Mouse (Mus musculus) macrophage (primary cell): ENCODE results near the gene Wipf3. TPM values are rescaled to one million over a fixed set of nuclear protein-coding genes. Genes with fewer than 3 reads are reported as not detected.

Source experiments
- H3K27ac ChIP-seq: fragments of 350-480 bp; formaldehyde crosslinking; 2 replicates; pipeline ENCODE4 v1.9.0; 2021
- H3K36me3 ChIP-seq: fragments of 350-480 bp; formaldehyde crosslinking; 2 replicates; pipeline ENCODE4 v1.9.0; 2021; ENCODE audit errors: inconsistent target
- H3K4me3 ChIP-seq: fragments of 350-480 bp; formaldehyde crosslinking; 2 replicates; pipeline ENCODE4 v1.9.0; 2021; ENCODE audit errors: inconsistent target
- H3K79me2 ChIP-seq: fragments of 350-480 bp; formaldehyde crosslinking; 2 replicates; pipeline ENCODE4 v1.9.0; 2021; ENCODE audit errors: inconsistent target
- WGBS: methylation state at CpG from one replicate; pipeline ENCODE4 v1.1.7; 2026; ENCODE audit warnings: inconsistent platforms; ENCODE audit not compliant: missing documents; 5-methylcytosine and 5-hydroxymethylcytosine counted together
- polyA plus RNA-seq: library from polyadenylated mRNA; stranded (reverse); fragments of 250-400 nt; gene quantifications from 3 replicates; pipeline ENCODE4 v1.2.4, GENCODE M21; 2018; ENCODE audit warnings: inconsistent platforms

Gene Wipf3
- polyA plus RNA-seq, 1 experiment from 2014 or later: not detected

GRCm38 (mm10) chr6:54478646-54479324, 49.4 kb downstream of the Wipf3 start:
- WGBS: 89% methylated on average over 5 of the region's 5 CpGs
- H3K4me3 ChIP-seq: no peak overlapping the region

GRCm38 (mm10) chr6:54481390-54482112, 52.1 kb downstream of the Wipf3 start:
- Histone ChIP-seq H3K27ac (no peak overlapping the region), H3K79me2 (no peaks in the 10 kb centered on the region), H3K36me3 (no peaks in the 10 kb centered on the region), H3K4me3 (no peak overlapping the region)
- 91% methylated on average over 15 of the region's 15 CpGs for WGBS

More at GRCm38 (mm10) chr6:54478646-54479324, 49.4 kb downstream of the Wipf3 start:
- Histone ChIP-seq H3K27ac (no peak overlapping the region), H3K79me2 (no peaks in the 10 kb centered on the region), H3K36me3 (no peaks in the 10 kb centered on the region)

- H3K4me3 ChIP-seq: no peak overlapping the region
- WGBS: 63% methylated on average over 11 of the region's 12 CpGs
Measured at GRCm38 (mm10) chr6:54485000-54485399, 55.6 kb downstream of the Wipf3 start.

DNA sequence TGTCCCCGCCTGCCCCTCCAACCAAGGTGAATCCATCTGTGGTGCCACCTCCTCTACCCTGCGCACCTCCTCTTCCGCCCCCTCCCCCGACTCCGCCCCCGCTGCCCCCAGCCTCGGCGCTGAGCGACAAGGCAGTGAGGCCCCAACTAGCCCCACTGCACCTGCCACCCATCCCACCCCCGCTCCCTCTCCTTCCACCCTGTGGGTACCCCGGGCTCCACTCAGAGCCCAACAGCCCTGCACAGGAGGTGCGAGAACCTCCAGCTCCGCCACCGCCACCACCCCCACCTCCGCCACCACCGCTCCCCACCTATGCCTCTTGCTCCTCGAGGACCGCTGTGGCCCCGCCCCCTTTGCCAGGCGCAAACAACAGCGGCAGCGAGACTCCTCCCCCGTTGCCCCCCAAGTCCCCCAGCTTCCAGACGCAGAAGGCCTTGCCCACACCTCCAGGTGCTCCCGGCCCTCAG, 56.1 kb downstream of the Wipf3 start:
- 9% methylated on average over 15 of the region's 25 CpGs for WGBS
- no peaks in the 10 kb centered on the region for H3K79me2 ChIP-seq
- no peak overlapping the region for H3K4me3 ChIP-seq
- no peaks in the 10 kb centered on the region for H3K36me3 ChIP-seq
- H3K27ac ChIP-seq: no peak overlapping the region

More at GRCm38 (mm10) chr6:54485000-54485399, 55.6 kb downstream of the Wipf3 start:
- H3K27ac ChIP-seq: no peak overlapping the region
- no peaks in the 10 kb centered on the region for H3K36me3 ChIP-seq
- H3K79me2 ChIP-seq: no peaks in the 10 kb centered on the region

DNA sequence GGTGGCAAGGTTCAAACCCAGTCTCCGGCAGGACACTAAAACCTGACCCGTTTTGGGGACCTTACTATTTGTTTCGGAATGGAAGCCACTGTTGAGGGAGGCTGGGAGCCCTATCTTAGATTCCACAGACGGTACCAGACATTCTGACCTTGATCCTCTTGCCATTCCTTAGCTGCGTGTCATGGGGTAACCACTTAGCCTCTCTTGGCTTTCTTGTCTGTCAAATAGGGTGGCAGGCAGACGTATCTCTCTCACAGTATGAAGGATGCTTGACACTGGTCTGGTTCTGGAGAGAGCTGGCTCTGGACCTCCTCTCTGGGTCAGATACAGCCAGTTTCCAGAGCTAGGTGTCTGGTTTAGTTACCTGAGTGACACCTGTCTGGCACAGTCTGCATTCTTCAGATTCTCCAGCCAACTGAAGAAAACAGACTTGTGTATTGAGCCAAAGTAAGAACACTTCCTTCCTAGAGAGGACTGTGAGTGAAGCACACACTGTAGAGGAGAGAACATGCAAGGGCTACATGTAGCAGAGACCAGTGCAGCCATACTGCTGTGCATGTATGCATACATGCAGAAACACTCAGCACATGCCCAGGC, 56.7 kb downstream of the Wipf3 start:
- no peak overlapping the region for H3K27ac ChIP-seq
- 64% methylated on average over 6 of the region's 6 CpGs for WGBS
- no peaks in the 10 kb centered on the region for H3K79me2 ChIP-seq
- no peaks in the 10 kb centered on the region for H3K36me3 ChIP-seq
- no peak overlapping the region for H3K4me3 ChIP-seq

DNA sequence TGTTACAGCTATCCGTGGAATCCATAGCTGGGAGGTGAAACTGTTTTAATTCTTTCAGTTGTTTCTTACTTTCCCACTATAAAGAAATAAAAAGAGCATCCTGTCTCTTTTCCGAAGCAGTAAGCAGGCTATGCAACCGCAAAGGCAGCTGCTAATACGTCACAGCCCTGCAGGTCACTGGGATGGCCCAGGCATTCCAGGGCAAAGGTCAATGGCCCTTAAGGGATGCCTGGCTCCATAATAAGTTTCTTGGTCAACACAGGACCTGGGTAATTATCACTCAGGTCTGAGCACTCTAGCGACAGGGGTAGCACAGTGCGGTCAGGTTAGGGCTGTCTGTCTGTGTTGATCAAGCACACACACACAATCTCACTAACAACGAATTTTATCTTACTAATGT, 61.7 kb downstream of the Wipf3 start:
- no peaks in the 10 kb centered on the region for H3K36me3 ChIP-seq
- no peak overlapping the region for H3K27ac ChIP-seq
- 77% methylated on average over 7 of the region's 7 CpGs for WGBS
- no peaks in the 10 kb centered on the region for H3K79me2 ChIP-seq
- H3K4me3 ChIP-seq: no peak overlapping the region

DNA sequence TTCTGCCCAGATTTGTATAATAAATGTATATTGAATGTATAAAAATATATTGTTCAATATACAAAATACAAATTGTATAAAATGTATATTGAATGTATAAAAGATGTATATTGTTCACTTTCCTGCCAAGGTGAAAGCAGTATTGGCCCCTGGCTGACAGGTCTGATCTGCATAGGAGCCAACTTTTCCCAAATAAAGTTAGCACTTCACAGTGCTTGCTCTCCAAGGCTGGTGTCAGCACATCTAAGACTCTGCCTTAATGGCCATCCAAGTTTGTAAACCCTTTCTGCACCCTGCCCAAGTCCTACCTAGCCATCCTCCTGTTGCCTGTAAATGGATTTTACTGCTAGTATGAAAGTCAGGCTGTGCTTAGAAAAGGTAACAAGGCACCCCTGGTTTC, 64.7 kb downstream of the Wipf3 start:
- Histone ChIP-seq H3K27ac (no peak overlapping the region), H3K79me2 (no peaks in the 10 kb centered on the region), H3K36me3 (no peaks in the 10 kb centered on the region), H3K4me3 (no peak overlapping the region)

- H3K27ac ChIP-seq: no peak overlapping the region
- WGBS: 85% methylated on average over 11 of the region's 11 CpGs
- no peaks in the 10 kb centered on the region for H3K36me3 ChIP-seq
- no peaks in the 10 kb centered on the region for H3K79me2 ChIP-seq
- H3K4me3 ChIP-seq: no peak overlapping the region
Measured at GRCm38 (mm10) chr6:54494612-54495398, 65.4 kb downstream of the Wipf3 start.

- H3K27ac ChIP-seq: no peak overlapping the region
- no peaks in the 10 kb centered on the region for H3K79me2 ChIP-seq
- WGBS: 88% methylated on average over 7 of the region's 7 CpGs
- no peaks in the 10 kb centered on the region for H3K36me3 ChIP-seq
- no peak overlapping the region for H3K4me3 ChIP-seq
Measured at GRCm38 (mm10) chr6:54496214-54496613, 66.8 kb downstream of the Wipf3 start.

DNA sequence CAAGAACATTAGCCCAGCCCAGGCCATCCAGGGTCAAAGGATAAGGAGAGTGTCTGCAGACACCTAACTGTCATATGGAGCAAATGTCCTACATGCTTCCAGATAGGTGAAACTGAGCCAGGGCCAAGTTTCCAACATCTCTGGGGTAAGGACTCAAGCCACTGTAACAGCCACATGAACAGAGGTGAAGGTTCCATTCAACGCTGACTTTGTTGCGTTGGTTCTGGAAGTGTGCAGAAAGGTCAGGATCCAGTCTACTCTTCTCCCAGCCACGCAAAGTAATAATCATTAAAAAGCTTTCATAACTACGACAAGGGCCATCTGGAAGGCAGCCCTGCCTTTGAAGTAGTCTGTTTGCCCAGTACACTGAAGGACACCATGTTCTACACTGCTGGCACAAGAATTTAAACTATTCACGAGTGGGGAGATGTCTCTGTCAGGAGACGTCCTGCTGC, 73.3 kb downstream of the Wipf3 start:
- no peaks in the 10 kb centered on the region for H3K36me3 ChIP-seq
- WGBS: 94% methylated on average over 6 of the region's 6 CpGs
- H3K27ac ChIP-seq: no peak overlapping the region
- H3K4me3 ChIP-seq: no peak overlapping the region
- H3K79me2 ChIP-seq: no peaks in the 10 kb centered on the region

DNA sequence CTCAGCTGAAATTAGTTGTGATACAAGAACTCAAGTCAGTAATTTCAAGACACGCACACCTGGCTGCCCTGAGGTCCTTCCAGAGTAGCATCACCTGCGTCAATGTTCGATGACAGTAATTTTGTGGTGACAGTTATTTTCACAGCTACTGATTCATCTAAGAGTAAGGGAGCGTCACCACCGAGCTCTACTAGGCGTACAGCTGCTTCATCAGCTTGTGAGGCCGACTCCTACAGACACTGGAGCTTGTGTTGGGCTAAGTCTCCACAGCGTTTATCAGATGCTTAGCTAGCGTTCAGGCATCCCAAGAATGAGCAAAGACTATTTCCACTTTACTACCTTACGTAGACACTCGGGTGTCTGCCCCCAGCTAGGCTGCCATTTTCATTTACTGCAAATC, 76.9 kb downstream of the Wipf3 start:
- H3K27ac ChIP-seq: no peak overlapping the region
- H3K36me3 ChIP-seq: no peaks in the 10 kb centered on the region
- H3K79me2 ChIP-seq: no peaks in the 10 kb centered on the region
- 90% methylated on average over 11 of the region's 11 CpGs for WGBS
- no peak overlapping the region for H3K4me3 ChIP-seq

GRCm38 (mm10) chr6:54507002-54507401, 77.6 kb downstream of the Wipf3 start:
- Histone ChIP-seq H3K36me3 (no peaks in the 10 kb centered on the region), H3K27ac (no peak overlapping the region), H3K79me2 (no peaks in the 10 kb centered on the region), H3K4me3 (no peak overlapping the region)
- WGBS: 55% methylated on average over 8 of the region's 8 CpGs

DNA sequence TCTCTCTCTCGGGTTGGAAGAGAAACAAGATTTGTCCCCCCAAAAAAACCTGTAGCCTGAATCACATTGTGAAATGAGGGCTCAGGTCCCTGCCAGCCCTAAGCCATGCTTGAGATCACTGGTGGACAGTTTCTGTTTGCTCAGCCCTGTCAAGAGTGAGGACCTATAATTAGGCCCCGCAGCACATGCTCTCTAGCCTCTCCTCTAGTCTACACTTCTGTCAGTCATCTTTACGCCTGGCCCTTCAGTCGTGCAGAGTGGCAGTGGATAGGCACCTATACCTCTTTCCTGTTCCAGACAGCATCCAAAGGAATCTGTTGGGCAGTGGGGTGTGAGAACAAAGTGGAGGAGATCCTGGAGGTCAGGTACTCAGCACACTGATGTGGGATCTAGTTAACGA, 78.4 kb downstream of the Wipf3 start:
- H3K27ac ChIP-seq: no peak overlapping the region
- no peaks in the 10 kb centered on the region for H3K36me3 ChIP-seq
- whole genome bisulfite sequencing: 88% methylated on average over 4 of the region's 5 CpGs
- no peak overlapping the region for H3K4me3 ChIP-seq
- H3K79me2 ChIP-seq: no peaks in the 10 kb centered on the region

DNA sequence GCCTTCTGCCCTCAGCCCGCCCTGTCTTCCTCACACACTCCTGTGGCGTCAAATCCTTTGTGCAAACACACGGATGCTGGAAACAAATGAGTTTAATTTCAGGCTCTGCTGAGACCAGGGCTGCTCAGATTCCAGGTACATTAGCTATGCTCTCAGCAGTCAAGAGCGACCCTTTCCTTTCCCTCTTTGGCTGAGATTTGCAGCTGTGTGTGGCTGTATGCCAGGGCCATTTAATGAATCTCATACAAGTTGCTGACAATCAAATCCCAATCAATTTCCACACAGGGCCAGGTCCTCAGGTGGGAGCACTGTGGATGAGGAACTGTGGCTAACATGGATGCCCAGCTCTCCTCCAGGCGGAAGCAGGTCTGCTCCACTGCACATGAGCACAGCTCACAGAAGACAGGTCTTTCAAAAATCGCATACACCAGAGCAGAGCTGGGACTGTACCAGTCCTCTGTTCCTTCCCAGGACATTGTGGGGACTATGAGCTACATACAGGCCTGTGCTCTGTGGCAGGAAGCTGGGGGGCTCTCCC, 78.9 kb downstream of the Wipf3 start:
- Histone ChIP-seq H3K4me3 (no peak overlapping the region), H3K36me3 (no peaks in the 10 kb centered on the region), H3K79me2 (no peaks in the 10 kb centered on the region), H3K27ac (no peak overlapping the region)
- 85% methylated on average over 6 of the region's 6 CpGs for WGBS
